Mouse (Mus musculus): Measurements from ENCODE around the gene AC161166.1.

Gene AC161166.1

GRCm38 (mm10) chr7:24461376-24462051 is 50.7 kb downstream of the AC161166.1 start:
- no peak for DNase-seq (ENCODE audit: low spot score)
